Mouse (Mus musculus) right cerebral cortex, postnatal 4 days (tissue): ENCODE data around the gene Dera.

ENCODE experiments used
- DNase-seq: peaks from one replicate; pipeline ENCODE4 v3.0.0-alpha.2; 2022

The Dera gene

DNA sequence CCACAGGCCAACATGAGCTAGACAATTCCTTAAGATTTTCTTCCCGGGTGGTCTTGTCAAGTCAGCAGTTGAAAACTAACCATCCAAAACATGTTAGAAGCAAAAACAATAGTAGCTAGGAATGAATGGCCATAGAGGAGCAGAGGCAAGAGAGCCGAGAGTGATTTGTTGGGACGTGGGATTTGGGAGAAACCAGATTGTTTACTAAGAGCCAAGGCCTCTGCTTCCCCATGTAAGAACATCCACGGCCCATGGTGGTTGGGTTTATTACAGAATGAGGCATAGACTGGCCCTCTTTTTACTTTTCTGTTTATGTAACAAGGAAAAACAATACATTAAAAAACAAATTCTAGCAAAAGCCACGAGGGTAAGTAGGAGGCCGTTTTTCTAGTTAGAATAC is 54.4 kb downstream of the Dera start:
- DNase-seq = no peak

DNA sequence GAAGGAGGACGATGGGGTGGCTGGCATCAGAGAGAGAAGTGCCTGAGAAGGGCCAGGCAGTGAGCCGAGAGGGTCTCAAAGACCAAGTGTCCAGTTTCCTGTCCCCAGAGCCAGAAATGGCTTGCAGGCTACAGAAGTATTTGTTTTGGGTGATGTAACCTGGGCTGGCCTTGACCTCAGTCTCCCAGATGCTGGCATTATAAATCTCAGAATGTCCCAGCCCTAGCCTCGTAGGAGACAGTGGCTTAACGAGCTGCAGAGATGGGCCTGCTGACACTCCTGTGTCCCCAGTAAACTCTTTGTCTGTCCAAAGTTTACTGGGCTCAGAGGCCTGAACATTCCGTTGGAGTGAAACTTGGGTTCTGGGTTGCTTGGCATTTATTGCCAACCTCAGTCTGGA is 55.8 kb downstream of the Dera start:
- DNase-seq = no peak

DNA sequence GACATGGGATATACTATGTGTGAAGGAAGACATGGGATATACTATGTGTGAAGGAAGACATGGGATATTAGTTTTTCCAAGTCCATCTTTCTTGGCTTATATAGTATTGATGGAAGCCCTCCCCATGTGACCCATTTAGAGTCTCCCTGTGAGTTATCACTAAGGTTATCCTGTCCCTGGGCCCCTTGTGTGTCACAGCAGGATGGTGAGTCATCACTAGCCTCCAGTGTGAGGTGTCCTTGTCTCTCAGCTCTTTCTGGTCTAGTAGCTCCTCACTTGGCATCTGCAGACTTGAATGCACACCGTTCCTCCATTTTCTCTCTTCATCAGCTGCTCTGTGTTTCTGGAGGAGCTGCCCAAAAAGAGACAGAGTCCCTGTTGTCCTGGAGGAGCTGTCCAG is 59.7 kb downstream of the Dera start:
- no peak for DNase-seq

DNA sequence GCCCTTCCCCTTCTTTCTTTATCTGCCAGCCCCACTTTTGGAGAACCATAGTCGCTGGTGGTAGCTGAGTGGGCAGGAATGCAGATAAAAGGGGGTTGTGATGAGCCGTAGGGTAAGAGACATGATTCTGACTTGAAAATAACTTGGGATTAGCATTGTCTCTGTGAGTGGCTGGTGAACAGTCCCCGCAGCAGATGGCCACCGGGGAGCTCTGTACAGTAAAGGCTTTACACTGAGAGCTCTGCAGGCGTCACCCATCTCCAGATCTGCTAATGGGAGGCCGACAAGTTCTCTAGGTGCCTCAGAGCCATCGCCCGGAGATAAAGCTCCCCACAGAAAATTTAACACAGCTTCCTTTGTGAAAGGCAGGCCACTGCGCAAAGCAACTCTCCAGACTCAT is 62.2 kb downstream of the Dera start:
- DNase-seq = no peak

DNA sequence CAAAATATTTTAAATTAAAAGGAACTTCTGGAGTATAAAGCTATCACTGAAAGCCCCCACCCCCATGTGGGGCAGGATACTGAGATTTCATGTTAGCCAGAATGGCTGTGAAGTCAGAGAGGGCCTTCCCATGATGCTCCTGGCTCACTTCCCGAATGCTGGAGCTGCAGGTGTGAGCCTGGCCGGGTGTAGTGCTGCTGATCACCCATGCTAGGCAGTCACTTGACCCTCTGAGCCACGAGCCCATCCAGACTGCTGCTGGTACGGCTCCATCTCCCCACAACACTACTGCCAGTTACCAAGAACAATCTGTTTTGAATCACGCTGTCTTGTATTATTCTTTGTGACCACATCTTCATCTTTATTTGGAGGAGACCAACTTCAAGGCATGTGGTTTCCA is 68.2 kb downstream of the Dera start:
- no peak for DNase-seq

DNA sequence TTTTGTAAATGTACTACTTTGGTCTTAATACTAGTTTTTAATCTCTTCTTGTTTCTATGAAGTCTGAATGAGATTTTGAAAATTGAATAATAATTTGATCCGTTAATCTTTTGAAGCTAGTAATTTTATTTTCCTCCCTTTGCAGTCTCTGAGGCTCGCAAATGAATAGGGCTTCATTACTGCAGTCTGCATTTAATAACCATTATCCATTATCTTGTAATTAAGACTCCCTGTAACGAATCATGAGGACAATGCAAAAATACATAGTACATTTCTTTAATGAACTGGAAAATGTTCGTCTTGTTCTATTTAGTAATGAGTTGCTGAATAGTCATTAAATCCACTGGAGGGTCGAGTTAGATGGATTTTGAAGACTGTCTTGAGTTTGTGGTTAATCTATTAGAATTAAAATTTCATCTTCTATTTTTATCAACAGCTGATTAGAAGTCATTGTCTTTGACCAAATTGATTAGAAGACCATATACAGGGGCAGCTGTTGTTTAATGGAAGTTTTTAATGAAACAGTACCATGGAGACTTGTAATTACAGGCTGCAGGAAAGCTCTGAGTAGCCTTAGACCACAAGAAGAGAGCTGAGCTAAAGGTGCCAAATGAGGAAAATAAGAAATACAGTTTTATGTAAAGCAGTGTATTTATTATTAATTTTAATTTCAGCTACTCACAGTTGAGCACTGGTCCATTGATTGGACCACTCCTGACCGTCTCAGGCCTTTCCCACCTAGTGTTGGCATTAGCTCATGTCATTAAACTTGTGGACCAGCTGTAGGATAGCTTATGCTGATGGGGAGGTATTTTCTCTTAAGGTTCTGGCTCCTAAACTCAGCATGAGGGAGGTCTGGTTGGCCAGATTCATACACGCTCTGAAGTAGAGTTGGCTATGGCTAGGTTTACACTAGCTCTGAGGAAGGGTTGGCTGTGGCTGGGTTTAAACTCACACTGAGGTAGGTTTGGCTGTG is 70.0 kb downstream of the Dera start:
- no peak for DNase-seq

DNA sequence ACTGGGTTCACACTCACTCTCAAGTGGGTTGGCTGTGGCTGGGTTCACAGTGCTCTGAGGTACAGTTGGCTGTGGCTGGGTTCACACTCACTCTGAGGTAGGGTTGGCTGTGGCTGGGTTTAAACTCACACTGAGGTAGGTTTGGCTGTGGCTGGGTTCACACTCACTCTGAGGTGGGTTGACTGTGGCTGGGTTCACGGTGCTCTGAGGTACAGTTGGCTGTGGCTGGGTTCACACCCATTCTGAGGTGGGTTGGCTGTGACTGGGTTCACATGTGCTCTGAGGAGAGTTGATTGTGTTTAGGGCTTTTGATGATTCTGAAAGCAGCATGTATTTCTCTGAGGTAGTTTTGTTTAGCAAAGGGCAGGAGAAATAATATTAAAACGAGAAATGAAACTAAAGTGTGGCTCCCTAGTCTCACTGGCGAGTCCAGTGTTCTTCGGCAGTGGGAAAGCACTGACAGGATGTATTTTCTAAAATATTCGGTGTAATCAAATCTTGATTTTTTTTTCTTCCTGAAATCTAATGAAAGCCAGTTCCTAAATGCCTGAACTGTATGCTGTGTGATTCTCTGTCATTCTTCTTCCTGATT is 70.8 kb downstream of the Dera start:
- DNase-seq = no peak

DNA sequence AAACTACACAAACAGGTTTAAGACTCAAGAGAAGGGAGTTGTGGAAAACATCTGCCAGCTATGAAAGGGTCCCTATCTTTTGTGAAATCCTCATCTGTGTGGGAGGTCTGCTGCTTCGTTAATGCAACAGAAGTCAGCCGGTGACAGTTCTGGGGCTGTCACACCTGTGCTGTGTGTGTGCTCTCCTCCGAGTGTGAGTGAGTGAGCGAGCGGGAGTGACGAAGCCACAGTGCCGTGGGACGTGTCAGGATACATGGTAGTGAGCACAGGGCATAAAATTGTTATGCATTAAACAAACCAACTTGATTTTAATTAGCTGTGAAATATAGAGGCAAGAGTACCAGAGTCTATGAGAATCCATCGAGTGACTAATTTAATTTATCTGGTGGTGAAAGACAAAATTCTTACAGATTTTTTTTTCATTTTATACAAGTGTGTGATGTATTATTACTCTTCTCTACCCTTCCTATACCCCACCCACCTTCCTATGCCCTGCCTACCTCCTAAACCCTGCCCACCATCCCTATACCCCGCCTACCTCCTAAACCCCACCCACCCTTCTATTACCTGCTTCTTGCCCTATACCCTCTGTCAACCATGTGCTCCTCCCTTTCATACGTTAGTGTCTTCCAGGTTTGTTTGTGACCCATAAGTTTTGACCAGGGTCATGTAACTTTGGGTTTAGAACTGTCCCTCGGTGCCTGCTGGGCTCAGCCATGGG is 74.9 kb downstream of the Dera start:
- DNase-seq = no peak

DNA sequence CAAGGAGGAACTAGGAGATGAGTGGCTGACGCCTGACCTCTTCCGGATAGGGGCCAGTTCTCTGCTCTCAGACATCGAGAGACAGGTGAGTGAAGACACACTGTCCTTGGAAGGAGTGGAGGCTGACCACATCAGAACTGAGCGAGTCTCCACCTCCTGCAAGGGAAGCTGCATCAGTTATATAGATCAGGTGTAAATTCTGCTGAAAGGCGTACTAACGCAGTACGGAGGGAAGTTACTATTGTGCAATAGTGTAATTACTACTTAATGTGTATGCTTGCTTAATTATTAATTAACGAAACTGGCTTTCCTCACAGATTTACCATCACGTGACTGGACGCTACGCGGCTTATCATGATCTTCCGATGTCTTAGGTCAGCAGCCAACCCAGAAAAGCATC is 82.5 kb downstream of the Dera start:
- DNase-seq = no peak

DNA sequence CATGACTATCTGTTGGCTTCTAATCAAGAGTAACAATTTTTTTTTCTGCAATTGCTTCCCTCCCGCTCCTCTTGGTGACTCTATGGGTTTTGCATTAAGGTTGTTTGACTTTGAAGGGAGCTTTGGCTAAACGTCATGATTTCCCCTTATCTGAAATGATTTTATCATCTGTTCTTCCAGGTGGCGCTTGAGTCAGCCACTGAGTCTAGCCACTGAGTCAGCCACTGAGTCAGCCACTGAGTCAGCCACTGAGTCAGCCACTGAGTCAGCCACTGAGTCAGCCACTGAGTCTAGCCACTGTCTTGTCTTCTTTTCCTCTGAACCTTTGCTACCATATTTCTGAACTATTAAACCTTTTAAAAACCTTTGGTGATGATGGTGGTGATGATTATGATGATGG is 89.0 kb downstream of the Dera start:
- no peak for DNase-seq

DNA sequence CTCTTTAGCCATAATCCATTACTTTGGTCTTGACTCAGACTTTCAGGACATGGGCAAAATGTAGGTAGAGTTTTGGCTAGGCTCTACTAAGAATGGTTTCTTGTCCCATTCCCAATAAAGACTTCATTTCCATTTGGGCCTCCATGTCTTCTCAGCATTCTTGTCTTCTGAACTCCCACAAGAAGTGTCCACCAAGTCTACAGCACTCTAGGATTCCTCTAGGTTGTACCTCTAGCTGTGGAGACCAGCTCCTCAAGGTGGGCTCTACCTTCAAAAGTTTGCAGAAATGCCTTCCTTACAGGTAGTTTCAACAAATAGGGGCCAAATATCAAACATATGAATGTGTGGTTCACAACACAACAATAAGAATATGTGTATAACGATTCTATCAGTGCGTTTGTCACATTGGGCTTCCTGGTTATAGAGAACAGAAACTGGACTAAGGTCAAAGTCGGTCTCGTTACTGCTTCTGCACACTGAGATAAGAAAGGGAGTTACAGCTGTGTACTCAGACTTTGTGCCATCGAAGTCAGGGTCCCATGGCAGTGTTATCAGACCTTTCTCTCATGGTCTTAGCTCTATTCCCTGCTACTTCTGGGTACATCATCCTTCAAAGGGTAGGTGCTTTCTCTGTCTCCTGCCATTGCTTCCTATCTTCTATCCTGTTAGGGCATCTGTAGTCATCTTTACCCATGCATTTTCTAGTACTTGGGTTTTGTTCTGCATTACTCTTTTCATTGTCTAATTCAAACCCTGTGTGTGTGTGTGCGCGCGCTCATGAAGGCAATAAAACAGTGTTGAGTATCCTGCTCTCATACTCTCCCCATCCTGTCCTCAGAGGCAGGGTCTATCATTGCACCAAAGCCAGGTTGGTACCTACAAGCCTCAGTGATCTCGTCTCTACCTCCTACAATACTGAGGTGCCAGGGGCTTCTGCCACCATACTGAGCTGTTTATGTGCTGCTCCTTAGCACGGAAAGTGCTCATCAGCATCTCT is 103.2 kb downstream of the Dera start:
- DNase-seq = no peak

DNA sequence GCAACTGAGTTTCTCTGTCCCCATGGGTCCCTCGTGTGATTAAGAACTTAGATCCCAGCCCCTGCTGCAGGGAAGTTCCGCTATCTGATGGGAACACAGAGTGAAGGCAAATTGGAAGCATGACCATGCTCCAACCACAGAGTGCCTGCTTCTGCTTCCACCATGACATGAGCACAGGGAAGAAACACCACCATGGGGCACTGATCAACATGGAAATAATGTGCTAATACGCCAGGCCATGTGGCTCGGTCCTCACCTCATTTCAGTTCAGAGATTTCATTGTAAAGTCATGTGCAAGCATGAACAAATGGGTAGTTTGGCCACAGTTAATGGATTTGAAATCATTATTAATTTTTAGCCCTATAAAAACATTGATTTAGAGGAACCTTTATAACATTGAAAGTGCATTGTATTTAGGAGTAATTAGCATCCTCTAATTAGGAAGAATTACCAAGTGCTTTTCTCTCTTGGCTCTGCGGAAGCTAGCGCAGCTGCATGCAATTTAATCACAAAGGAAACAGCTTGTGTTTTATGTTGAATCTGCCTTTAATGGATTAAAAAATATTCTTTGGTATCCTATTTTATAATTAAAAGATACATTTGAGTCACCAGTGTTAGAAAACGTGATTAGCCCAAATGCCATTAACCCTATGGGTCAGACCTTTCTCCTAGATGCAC is 115.7 kb downstream of the Dera start:
- DNase-seq = no peak

DNA sequence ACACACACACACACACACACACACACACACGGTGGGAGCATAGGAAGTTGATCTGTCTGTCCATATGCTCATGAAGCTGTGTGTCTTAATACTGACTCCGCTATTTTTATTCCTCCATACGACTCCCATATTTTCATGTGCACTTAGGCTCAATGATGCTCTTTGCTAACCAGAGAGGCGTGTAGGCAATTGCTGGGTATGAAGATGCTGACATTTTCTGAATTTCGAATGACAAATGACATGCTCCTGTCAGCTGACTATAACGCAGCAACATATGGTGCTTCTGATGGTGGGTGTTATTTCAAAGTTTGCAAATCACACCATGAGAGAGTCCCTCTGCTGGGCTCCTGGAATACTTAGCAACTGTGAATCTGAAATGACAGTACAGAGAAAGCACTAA is 116.3 kb downstream of the Dera start:
- no peak for DNase-seq

DNA sequence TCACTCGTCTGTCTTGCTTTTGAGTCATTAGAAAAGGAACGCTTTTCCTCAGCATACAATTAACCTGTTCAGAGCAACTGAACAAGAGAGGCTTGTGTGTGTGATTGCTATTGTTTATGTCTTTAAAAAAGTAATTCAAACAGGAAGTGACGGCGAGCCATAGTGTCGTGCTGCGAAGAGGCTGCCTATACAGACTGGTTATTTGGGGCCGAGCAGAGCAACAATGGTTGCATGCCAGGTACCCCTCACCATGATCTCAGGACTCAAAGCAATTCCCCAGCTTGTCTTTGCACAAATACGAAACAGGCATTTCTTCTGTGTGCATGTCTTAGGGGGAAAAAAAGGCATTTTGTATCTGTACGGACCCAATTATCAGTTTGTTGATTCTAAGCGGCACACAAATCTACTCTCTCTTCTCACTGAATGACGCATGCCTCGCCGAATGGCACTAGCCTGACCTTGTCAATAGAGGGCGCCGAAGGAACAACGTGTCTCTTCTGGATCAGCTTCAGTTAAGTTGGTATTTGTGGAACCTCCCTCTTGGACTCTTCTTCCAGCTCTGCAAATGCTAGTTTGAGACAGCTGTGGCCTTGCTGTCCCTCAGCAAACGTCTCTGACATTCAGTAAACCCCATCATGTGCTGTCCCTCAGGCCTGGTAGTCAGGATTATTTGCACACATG is 117.8 kb downstream of the Dera start:
- peak; percentile 59 for DNase-seq

DNA sequence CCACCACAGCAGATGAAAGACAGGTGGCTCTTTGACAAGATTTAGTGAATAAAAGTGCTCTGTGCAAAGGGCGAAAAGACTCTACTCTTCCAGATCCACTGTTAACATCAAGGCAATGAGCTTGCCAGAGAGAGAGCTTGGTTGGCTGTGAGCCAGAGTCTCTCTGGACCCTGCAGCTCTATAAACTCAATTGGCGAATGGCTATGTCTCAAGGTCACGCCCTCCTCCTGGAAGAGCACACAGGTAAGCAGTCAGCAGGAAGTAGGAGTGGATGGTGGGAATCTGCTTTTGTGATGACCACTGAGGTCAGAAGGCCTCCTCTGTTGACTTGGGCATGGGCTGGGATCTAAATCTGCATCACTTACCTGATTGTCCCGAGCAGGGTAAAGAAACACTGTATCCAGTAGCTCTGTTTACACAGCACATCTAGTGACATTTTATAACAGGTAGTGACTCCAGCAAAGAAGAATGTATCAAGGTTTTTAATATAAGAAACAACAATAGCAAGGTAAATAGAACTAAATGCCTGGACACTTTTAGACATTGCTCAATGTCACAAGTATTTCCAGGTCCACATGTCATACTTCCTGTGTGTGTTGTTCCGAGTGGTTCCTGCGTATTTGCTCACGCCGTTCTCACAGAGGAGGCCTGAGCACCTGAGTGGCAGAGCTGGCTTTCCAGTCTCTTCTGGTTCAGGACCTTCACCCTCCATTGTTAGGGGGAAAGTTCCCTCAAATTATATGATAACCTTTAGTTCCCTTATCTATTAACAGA is 120.3 kb downstream of the Dera start:
- DNase-seq = no peak

DNA sequence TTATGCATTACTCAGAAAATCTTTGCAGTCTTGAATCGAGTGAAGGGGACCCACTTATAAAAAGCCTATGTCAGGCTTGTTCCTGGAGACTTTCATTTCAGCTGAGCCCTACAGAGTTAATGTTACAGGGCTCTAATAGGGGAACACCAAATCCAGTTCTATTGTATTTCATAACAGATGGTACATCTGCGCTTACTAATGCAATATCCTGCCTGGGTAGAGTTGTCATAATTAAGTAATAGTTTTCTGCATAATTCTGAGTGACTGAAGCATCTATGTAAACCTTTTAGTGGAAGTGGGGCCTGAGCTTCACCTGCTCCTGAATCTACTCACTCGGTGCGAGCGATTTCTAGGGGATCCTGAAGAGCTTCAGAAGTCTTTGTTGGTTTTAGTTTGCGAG is 131.3 kb downstream of the Dera start:
- DNase-seq = no peak

DNA sequence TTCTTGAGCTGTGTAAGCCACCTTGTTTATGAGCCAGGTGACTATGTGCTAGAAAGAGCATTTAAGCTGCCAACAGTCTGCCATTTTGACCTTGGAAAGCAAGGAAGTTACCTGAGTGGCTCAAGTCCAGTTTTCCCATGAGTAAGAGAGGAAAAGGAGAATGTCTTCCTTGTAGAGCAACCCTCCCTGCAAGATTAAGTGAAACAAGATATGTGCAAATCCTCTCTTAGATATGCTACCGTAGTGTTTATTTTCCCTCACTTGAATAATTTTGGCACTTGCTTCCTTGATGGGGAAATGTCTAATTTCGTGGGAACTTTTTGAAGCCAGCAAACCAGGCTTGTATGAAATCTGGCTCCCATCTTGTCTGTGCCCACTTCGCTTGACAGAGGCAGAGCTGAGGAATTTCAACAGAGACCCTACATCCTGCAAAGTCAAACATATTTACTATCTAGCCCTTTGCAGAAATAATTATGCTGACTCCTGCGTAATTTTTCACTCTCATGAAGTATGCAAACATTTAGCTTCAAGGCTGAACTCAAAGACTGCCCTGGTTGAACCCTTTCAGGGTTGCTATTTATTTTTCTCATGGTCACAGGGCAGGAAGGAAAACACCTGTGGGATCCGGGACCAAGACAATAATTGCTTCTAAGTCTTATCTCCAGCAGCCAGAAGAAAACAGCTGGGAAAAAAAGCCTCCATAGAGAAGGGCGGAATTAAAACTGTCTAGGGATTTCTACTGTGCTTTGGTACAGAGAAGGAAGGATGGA is 132.0 kb downstream of the Dera start:
- no peak for DNase-seq

DNA sequence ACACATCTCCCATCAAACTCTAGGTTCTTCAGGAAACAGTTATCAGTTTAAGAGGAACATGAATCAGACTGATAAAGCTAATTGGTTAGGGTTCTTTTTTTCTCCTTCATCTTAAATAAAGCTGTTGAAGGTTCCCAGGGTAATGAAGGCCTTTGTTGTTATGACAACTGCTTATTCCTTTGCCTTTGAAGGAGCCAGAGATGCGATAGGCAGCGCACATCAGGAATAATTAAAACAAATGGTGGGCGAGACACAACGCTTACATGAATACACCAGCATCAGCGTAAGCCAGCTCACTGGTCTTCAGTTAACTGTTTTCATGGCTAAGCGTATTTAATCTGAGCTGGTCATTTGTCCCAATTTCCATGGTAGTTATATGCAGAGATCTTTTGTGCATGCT is 132.9 kb downstream of the Dera start:
- DNase-seq = no peak

DNA sequence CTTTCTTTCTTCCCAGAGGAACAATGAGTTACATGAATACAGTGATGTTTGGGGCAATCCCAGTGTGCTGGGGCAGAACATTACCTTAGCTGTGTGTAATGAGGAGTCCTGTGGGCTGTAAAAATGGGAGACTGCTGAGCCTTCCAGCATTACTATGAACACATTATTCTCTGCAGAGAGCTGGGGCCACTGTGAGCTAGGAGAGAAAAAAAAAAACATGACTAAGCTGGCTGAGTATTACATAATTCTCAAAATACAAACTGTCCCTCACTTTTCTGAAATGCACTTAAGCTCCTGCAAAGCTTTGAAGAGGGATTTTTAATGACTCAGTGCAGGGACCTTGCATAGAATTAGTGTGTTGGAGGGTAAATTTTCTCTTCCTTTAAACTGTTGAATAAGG is 143.3 kb downstream of the Dera start:
- no peak for DNase-seq

DNA sequence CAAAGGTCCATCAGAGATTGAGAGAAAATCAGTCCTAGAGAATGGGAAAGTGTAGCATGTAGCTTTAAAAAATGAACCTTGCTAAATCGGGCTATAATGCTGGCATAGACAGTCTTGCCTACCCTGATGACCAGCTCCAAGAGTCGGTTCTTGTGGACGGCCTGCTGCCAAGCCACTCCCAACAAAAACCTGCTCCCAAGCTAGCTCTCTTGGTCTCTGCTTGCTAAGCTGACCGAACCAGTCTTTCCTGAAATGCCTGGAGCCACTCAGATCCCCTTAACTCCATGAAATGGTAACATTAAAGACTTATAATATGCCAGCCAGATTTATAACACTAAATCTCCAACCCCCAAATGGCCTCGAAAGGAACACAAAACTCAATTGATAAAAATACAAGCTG is 146.9 kb downstream of the Dera start:
- DNase-seq = no peak
